Mouse (Mus musculus) midbrain, postnatal 0 days (tissue): ENCODE measurements at regions not wholly inside any gene's neighbourhood (a gene's known extent, or its start where the extent isn't known, plus 50 kb on each side); places are given as distances from the start of the nearest gene placed in this dataset.

Experiments
- ATAC-seq: fragments of 200-750 bp; cut with Nextera tagmentation; 2 replicates; pipeline ENCODE4 v1.8.0; 2017; ENCODE audit warnings: moderate number of reproducible peaks, mild to moderate bottlenecking, moderate TSS enrichment, moderate library complexity; ENCODE audit not compliant: low FRiP score
- DNase-seq: peaks from one replicate; pipeline ENCODE4 v3.0.0-alpha.2; 2015; ENCODE audit warnings: low spot score
- H3K27ac ChIP-seq: fragments of 300-500 bp; sonication (generic); 2 replicates; pipeline ENCODE4 v1.5.1; 2014; ENCODE audit warnings: low read depth, mild to moderate bottlenecking, low read length, mixed read lengths
- H3K27me3 ChIP-seq: fragments of 300-500 bp; sonication (generic); 2 replicates; pipeline ENCODE4 v1.6.1; 2014; ENCODE audit warnings: low read length, control low read depth, mixed read lengths; ENCODE audit not compliant: insufficient read depth
- H3K36me3 ChIP-seq: fragments of 300-500 bp; sonication (generic); 2 replicates; pipeline ENCODE4 v1.6.1; 2014; ENCODE audit warnings: low read length, control low read depth, mixed read lengths; ENCODE audit not compliant: insufficient read depth
- H3K4me1 ChIP-seq: fragments of 300-500 bp; sonication (generic); 2 replicates; pipeline ENCODE4 v1.6.1; 2014; ENCODE audit warnings: mild to moderate bottlenecking, control low read depth, antibody characterized with exemption, low read length, mixed read lengths; ENCODE audit not compliant: insufficient read depth
- H3K4me2 ChIP-seq: fragments of 300-500 bp; sonication (generic); 2 replicates; pipeline ENCODE4 v1.6.1; 2014; ENCODE audit warnings: low read depth, mild to moderate bottlenecking, low read length, mixed read lengths; ENCODE audit not compliant: poor library complexity, severe bottlenecking
- H3K4me3 ChIP-seq: fragments of 300-500 bp; sonication (generic); 2 replicates; pipeline ENCODE4 v1.5.1; 2014; ENCODE audit warnings: low read depth, mild to moderate bottlenecking, low read length, moderate library complexity
- H3K9ac ChIP-seq: fragments of 300-500 bp; sonication (generic); replicated peaks from 2 replicates; pipeline ENCODE4 v1.6.1; 2014; ENCODE audit warnings: mild to moderate bottlenecking, low read length, moderate library complexity, mixed read lengths; ENCODE audit not compliant: poor library complexity, severe bottlenecking
- H3K9me3 ChIP-seq: fragments of 300-500 bp; sonication (generic); 2 replicates; pipeline ENCODE4 v1.6.1; 2016; ENCODE audit warnings: low read length, control low read depth
- CTCF ChIP-seq: IDR thresholded peaks from 2 replicates; pipeline ENCODE4 v1.5.1; 2016; ENCODE audit warnings: antibody characterized with exemption, mild to moderate bottlenecking
- WGBS: fragments of 180-500 bp; shearing (Covaris S2); extraction: QIAGEN DNeasy Blood & Tissue Kit; methylation state at CpG from one replicate; pipeline ENCODE4 v1.1.7; 2014; 5-methylcytosine and 5-hydroxymethylcytosine counted together

DNA sequence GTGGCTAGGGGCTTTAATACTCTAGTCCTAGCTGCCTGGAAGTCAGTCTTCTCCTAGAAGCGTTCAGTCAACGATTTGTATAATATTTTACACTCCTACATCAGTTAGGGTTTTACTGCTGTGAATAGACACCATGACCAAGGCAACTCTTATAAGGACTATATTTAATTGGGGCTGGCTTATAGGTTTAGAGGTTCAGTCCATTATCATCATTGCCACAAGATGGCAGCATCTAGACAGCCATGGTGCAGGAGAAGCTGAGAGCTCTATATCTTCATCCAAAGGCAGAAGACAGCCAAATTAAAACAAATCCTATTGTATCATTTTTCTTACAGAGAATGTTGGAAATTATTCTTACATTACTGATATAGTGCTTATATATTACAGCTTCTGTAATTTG, 167.0 kb upstream of the Ndn start:
- H3K36me3 ChIP-seq: no peaks in the 10 kb centered on the region; the same call in 1 of the 2 replicates
- no peak overlapping the region for H3K4me2 ChIP-seq
- peak; percentile 65 for TF ChIP-seq CTCF
- no peaks in the 10 kb centered on the region; the same call in 1 of the 2 replicates for H3K9me3 ChIP-seq
- WGBS: 67% methylated on average over 2 of the region's 2 CpGs
- H3K27ac ChIP-seq: no peak overlapping the region
- H3K9ac ChIP-seq: no peak overlapping the region
- no peak for ATAC-seq
- no peaks in the 10 kb centered on the region for H3K27me3 ChIP-seq
- no peak overlapping the region for H3K4me3 ChIP-seq
- H3K4me1 ChIP-seq: no peaks in the 10 kb centered on the region
- DNase-seq: peak; percentile 37

DNA sequence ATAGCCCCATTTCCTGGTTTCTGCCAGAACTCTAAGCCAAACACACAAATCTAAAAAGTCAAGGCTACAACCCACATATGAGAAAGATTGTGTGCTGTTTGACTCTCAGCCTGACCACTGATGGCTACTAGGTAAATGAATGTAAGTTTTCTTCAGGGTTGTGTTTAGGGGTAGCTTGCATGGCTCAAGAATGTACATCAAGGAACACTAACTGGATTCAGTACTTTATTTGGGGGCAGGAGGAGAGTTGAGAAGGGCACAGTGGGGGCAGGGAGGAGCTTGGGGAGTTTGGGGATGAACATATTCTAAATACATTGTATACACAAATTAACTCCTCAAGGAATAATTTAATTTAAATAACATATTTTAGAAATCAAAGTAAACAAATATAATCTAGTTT, 137.8 kb upstream of the Ndn start:
- H3K9ac ChIP-seq: no peak overlapping the region
- no peaks in the 10 kb centered on the region for H3K4me1 ChIP-seq
- H3K9me3 ChIP-seq: no peaks in the 10 kb centered on the region
- ATAC-seq: no peak
- no peak for TF ChIP-seq CTCF
- no peaks in the 10 kb centered on the region for H3K27me3 ChIP-seq
- no peak for DNase-seq
- no peak overlapping the region for H3K27ac ChIP-seq
- H3K4me2 ChIP-seq: peak overlapping the region; percentile 48
- 0 out of 2 replicates have a peak overlapping the region, but pooled peaks have one; percentile 19 for H3K4me3 ChIP-seq
- H3K36me3 ChIP-seq: peaks cover 3% of the 10 kb centered on the region; the same call in 1 of the 2 replicates

GRCm38 (mm10) chr7:62209117-62209700, 137.2 kb upstream of the Ndn start:
- Histone ChIP-seq H3K4me2 (no peak overlapping the region), H3K36me3 (peaks cover 3% of the 10 kb centered on the region; the same call in 1 of the 2 replicates), H3K9ac (peak overlapping the region; percentile 24; the same call in 1 of the 2 replicates), H3K27me3 (no peaks in the 10 kb centered on the region), H3K9me3 (no peaks in the 10 kb centered on the region), H3K4me1 (no peaks in the 10 kb centered on the region), H3K27ac (no peak overlapping the region), H3K4me3 (peak overlapping the region; percentile 40)
- 27% methylated on average over 12 of the region's 12 CpGs for WGBS
- peak; percentile 78 for TF ChIP-seq CTCF
- ATAC-seq (peak; percentile 75), DNase-seq (peak; percentile 83)

DNA sequence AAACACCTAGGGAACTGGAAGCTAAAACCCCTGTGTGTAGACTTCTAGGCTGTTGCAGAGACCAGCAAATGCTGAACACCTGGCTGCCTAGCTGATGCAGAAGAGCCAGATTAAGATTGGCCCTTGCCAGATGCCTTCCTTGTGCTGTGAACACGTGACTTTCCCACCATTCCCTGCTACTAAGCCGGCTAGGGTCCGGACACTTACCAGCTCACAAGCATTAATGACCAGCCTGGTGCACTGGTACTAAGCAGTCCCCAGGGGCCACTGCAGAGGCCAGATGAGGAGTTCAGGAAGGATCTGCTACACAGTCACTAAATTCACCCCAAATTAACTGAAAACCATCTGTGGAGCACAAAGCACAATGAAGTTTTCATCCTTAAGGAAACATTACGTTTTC, 121.2 kb upstream of the Ndn start:
- ATAC-seq (no peak), DNase-seq (peak; percentile 13)
- no peak overlapping the region for H3K27ac ChIP-seq
- TF ChIP-seq CTCF: no peak
- no peaks in the 10 kb centered on the region for H3K27me3 ChIP-seq
- H3K9me3 ChIP-seq: no peaks in the 10 kb centered on the region
- no peaks in the 10 kb centered on the region for H3K4me1 ChIP-seq
- no peak overlapping the region for H3K9ac ChIP-seq
- H3K4me2 ChIP-seq: 0 out of 2 replicates have a peak overlapping the region, but pooled peaks have one; percentile 15
- H3K4me3 ChIP-seq: 0 out of 2 replicates have a peak overlapping the region, but pooled peaks have one; percentile 9
- WGBS: 29% methylated on average over 4 of the region's 4 CpGs
- no peaks in the 10 kb centered on the region for H3K36me3 ChIP-seq

GRCm38 (mm10) chr7:62227727-62228126, 118.6 kb upstream of the Ndn start:
- no peaks in the 10 kb centered on the region for H3K36me3 ChIP-seq
- H3K9ac ChIP-seq: no peak overlapping the region
- no peaks in the 10 kb centered on the region; the same call in 1 of the 2 replicates for H3K9me3 ChIP-seq
- peak; percentile 49 for DNase-seq
- H3K4me2 ChIP-seq: no peak overlapping the region
- no peak overlapping the region for H3K27ac ChIP-seq
- no peaks in the 10 kb centered on the region for H3K27me3 ChIP-seq
- H3K4me1 ChIP-seq: no peaks in the 10 kb centered on the region
- TF ChIP-seq CTCF: peak; percentile 78
- WGBS: 8% methylated on average over 1 of the region's 1 CpGs
- H3K4me3 ChIP-seq: no peak overlapping the region
- no peak for ATAC-seq

DNA sequence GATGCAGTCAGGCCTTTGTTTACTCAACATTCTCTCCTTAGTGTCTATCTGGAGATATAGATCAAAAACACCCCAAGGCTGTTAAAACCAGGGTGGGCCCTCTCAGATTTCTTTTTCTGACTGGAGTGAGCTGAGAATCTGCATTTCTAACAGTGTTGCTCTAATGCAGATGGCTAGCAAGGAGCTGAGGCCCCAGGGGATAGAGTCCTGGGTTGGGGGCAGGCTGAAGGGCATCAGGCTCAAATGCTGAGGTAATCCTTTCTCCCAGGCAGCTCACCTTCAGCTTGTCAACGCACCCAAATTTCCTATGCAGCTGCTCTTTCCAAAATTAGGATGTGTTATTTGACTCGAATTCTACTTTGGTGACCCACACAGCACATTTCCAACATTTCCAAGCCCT, 115.7 kb upstream of the Ndn start:
- H3K27me3 ChIP-seq: no peaks in the 10 kb centered on the region
- H3K9me3 ChIP-seq: no peaks in the 10 kb centered on the region; the same call in 1 of the 2 replicates
- no peak for TF ChIP-seq CTCF
- H3K9ac ChIP-seq: no peak overlapping the region
- WGBS: 2% methylated on average over 2 of the region's 2 CpGs
- peak overlapping the region; percentile 9 for H3K4me2 ChIP-seq
- ATAC-seq (peak; percentile 28; the same call in 1 of the 2 replicates), DNase-seq (no peak)
- H3K36me3 ChIP-seq: no peaks in the 10 kb centered on the region
- H3K4me1 ChIP-seq: no peaks in the 10 kb centered on the region
- no peak overlapping the region for H3K27ac ChIP-seq
- no peak overlapping the region for H3K4me3 ChIP-seq
